Mouse (Mus musculus) retina, postnatal 1 day (tissue): ENCODE data around the gene Harbi1.
"Not testable (repeated sequence)": the region's sequence is repeated elsewhere in the genome, so short reads cannot be mapped to it uniquely, and the experiment has no call there.

ENCODE experiments used
- DNase-seq: peaks from one replicate; pipeline ENCODE4 v3.0.0-alpha.2; 2012

Harbi1 gene

DNA sequence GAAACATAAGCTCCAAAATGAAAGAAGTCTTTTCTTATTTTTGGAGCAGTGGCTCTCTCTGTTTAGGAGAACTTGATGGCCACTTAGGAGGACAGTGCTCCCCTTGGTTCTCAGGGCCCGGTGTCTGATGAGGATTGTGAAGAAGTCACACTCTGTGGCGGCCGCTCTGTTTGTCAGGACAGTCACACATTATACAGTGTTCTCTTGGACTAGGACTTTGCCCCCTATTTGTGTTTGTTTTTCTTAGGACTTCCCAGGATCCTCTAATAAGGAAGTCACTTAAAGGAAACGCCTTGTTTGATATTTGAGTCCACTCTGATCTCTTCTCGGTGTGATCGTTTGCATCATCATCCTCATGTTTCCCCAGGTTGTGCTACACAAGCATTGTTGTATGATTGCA is 7.6 kb downstream of the Harbi1 start:
- no peak for DNase-seq

DNA sequence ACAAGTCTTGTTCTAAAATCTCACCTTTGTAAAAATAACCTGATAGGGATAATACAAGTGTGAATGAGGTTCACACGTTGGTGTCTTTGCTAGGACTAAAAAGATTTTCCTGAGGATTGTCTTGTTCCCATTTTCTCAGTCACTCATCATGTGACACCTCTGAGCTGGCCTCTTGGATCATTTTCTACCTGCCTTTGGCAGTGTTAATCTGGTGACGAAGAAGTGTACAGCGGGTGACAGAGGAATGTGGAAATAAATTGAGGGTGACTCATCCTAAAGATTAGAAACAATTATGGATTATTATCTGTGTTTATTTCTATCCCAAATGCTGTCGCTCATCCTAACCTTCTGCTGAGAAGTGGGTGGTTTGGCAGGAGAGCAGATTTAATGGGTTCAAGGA is 12.7 kb downstream of the Harbi1 start:
- no peak for DNase-seq

DNA sequence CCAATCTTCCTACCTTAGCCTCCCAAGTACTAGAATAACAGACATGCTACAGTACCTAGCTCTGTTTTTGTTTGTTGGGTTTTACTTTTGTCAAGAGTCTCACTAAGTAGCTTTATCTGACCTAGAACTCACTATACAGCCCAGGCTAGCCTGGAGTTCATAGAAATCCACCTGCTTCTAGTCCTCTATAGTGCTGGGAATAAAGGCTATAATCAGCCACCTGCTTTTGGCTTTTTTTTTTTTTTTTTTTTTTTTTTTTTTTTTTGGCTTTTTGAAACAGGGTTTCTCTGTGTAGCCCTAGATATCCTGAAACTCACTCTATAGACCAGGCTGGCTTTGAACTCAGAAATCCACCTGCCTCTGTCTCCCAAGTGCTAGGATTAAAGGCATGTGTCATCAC is 13.3 kb downstream of the Harbi1 start:
- DNase-seq = no peak

DNA sequence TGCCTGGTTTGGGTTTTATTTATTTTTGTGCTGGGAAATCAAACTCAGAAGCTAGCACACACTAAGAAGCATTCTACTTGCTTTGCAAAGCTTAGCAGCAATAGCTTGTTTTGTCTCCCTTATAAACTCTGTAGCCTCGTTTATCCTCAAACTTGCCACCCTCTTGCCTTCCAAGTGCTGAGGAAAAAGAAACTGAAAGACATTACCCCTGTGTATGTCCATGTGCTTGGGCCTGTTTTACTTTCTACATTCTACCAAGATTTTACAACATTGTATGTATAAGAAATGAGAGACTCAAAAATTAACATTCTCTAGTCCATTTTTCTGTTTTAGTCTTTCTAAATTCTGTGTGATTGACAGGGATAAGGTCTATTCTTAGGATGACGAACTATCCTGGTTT is 14.1 kb downstream of the Harbi1 start:
- no peak for DNase-seq

DNA sequence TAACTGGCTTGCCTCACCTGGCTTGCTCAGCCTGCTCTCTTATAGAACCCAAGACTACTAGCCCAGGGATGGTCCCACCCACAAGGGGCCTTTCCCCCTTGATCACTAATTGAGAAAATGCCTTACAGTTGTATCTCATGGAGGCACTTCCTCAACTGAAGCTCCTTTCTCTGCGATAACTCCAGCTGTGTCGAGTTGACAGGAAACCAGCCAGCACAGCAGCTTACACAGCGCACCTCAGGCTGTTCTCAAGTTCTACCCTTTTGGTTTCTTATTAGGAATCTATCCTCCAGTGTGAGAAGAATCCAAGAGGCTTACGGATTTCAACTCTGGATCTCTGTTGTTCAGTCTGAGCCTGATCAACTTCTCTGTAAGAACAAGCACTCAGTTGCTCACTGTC is 14.8 kb downstream of the Harbi1 start:
- DNase-seq = not testable (repeated sequence)

DNA sequence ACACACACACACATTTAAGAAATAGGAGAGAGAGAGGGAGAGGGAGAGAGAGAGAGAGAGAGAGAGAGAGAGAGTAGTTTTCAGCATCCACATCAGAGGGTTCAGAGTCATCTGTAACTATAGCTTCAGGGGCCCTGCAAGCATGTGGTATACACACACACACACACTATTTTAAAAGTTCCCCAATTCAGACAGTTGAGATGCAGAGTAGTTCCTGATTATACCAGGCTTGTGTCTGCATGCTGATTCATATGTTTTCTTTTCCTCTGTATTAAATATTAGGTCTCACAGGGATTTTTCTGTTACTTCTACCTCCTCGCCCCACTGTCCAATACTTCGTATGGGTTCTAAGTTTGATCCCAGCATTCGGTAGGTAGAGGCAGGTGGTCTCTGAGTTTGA is 16.4 kb downstream of the Harbi1 start:
- no peak for DNase-seq

DNA sequence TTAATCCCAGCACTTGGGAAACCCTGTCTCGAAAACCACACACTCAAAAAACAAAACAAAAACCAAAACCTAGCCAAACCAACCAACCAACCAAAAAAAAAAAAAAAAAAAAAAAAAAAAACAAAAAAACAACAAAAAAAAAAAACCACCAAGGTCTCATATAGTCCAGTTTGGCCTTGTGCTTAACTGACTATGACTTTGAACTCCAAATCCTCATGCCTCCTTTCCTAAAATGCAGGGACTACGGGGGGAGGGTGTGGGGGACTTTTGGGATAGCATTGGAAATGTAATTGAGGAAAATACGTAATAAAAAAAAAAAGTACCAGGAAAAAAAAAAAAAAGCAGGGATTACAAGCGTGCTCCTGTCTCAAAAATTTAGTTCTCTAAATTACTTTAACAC is 18.9 kb downstream of the Harbi1 start:
- DNase-seq = no peak

DNA sequence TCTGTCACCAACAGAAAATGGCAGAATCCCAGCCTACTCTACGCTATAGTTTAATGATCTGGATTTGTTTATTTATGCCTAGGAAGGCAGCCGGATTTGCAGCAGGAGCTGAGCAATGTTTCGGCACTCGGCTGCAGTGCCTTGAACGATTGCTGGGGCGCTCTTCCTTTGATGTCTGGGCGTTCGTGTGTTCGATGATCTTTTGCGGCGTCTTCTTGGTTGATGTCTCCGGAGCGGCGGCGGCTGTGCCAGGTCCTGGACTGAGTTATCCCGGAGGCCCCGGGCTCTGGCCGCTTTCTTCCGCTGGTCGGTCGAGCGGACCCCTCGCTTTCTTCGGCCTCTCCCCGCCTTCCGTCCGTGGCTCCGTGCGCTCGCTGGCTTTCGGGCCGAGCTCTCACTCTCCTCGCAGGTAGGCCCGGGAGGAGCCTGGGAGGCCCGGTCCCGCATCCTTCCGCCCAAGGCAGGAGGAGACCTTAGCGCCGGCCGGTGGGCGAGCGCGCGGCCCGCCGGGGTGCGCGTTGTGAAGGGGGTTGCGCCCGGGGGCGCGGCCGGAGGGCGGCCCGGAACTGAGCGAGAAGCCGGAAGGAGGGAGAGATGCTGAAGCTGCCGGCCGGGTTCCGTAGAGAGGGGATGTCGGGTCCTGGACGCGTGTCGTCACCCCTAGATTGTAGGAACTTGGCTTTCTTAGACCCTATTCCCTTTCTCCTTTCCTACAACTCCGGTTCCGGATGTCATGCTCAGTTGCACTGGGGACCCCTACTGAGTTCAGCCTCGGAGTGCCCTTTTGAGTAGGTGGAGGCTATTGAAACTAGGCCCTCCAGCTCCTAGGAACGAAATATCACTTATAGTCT is 19.5 kb downstream of the Harbi1 start, which contains the start of gene Ambra1:
Gene Ambra1, plus strand, starts transcription at position 164 of the 851 bp plus-strand sequence.
- DNase-seq = peak; percentile 97

DNA sequence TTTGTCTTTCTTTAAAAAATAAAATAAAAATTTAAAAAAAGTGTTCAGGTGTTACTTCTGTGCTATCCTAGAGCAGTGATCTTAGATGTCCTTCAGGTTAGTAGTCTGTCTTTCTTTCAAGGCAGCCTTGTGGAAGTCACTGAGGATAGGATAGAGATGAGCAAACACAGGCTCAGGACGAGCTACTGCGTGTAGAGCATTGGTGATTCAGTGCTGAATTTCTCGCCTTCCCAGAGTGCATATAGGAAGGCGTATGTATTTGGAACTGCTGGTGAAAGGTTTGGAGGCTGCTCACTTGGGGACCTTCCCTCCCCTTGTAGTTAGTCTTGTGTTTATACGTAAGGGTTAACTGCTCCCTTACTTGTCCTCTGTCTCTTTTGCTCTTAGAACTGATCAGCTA is 24.6 kb downstream of the Harbi1 start:
- no peak for DNase-seq

DNA sequence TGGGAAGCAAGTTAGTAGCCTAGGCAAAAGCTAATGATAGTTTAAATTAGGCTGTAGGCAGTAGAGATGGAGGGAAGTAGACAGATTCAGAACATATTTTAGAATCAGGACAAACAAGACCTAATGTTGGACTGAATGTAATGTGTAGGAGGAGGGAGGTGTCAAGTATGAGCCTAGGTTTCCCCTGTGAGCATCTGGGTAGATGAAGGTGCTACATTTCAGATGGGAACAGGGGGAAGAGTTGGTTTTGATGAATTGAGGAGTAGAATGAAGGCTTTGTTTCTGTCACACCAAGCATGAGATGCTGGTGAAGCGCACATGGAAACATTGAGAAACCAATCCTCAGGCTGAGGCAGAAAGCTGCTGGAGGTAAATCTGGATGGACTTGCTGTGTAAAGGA is 28.9 kb downstream of the Harbi1 start:
- peak; percentile 5 for DNase-seq

DNA sequence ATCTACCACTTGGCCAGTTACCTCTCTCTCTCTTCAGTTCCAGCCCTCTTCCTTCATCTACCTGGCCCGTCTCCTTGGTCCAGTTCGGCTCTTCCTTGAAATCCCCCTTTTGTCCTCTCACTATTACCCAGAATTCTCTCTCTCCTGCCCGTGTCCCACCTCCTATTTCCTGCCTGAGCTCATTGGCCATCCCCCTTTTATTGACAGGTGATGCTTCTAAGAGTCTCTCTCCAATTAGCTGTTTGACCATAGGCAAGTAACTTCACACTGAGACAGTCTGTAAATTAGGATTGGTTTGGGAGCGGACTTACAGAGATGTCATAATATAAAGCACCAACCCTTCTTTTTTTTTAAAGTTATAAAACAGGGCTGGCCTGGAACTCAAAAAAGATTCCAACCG is 34.0 kb downstream of the Harbi1 start:
- peak; percentile 5 for DNase-seq

DNA sequence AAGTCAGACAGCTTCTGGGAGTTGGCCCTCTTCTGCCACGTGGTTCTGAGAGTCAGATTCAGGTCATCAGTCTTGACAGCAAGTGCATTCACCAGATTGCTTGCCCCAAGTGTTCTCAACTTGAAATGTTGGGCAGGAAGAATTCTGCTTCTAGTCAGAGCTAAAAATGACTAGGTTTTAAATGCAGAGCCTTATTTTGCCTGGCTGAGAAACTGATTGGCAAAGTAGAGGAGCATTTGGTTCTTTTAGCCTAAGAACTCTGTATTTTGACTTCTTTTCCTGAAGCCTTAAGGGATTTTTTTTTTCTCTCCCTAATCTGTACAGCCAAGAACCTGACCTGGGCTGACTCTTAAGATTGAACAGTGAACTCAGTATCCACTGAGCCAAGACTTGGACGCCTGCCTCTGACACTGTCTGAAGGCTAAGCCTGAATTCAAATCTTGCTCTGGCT is 39.2 kb downstream of the Harbi1 start:
- peak; percentile 7 for DNase-seq
